Mouse (Mus musculus): ENCODE results near the gene Nkd1. TPM values are rescaled to one million over a fixed set of nuclear protein-coding genes. Genes with fewer than 3 reads are reported as not detected.
A peak's percentile ranks its signal among the peaks of the same experiment; 100 is the strongest.

Gene Nkd1
- total RNA-seq, 2 experiments from 2014 or later, result 16.7 to 17.9 TPM

GRCm38 (mm10) chr8:88603446-88603989 is 82.4 kb downstream of the Nkd1 start:
- intact Hi-C loops (cut with DNase I), result no loop called here
- DNase-seq (ENCODE audit: low spot score in 2 of 2), result no peak

GRCm38 (mm10) chr8:88604065-88605038 is 83.2 kb downstream of the Nkd1 start:
- peak in 1 of 2 experiments; percentile 51 for DNase-seq (ENCODE audit: low spot score in 2 of 2)
- intact Hi-C loops (cut with DNase I), result no loop called here

GRCm38 (mm10) chr8:88605361-88606040 is 84.3 kb downstream of the Nkd1 start:
- intact Hi-C loops (cut with DNase I), result no loop called here

GRCm38 (mm10) chr8:88609036-88609435 is 87.9 kb downstream of the Nkd1 start:
- intact Hi-C loops (cut with DNase I), result no loop called here
- no peak for DNase-seq (ENCODE audit: low spot score in 2 of 2)

More at GRCm38 (mm10) chr8:88605361-88606040, 84.3 kb downstream of the Nkd1 start:
- no peak for DNase-seq (ENCODE audit: low spot score in 2 of 2)

GRCm38 (mm10) chr8:88610271-88610670 is 89.1 kb downstream of the Nkd1 start:
- intact Hi-C loops (cut with DNase I), result no loop called here
- DNase-seq (ENCODE audit: low spot score in 2 of 2), result no peak

- DNase-seq (ENCODE audit: low spot score in 2 of 2), result no peak
- intact Hi-C loops (cut with DNase I), result no loop called here
These were observed 93.8 kb downstream of the Nkd1 start for GRCm38 (mm10) chr8:88614981-88615380.

GRCm38 (mm10) chr8:88618612-88619011 is 97.5 kb downstream of the Nkd1 start:
- intact Hi-C loops (cut with DNase I), result no loop called here
- DNase-seq (ENCODE audit: low spot score in 2 of 2), result no peak

- intact Hi-C loops (cut with DNase I), result no loop called here
- no peak for DNase-seq (ENCODE audit: low spot score in 2 of 2)
These were observed 98.4 kb downstream of the Nkd1 start for GRCm38 (mm10) chr8:88619513-88619912.

GRCm38 (mm10) chr8:88620931-88621330 is 99.8 kb downstream of the Nkd1 start:
- DNase-seq (ENCODE audit: low spot score in 2 of 2), result no peak
- intact Hi-C loops (cut with DNase I), result loop anchor here (2.0 to 5.0 kb wide), 5 partner anchors 99 to 354 kb away; partner anchors contain the start of gene Nkd1

GRCm38 (mm10) chr8:88621408-88621807 is 100.3 kb downstream of the Nkd1 start:
- intact Hi-C loops (cut with DNase I), result loop anchor here (2.0 to 5.0 kb wide), 5 partner anchors 99 to 355 kb away; partner anchors contain the start of gene Nkd1

GRCm38 (mm10) chr8:88623351-88623750 is 102.2 kb downstream of the Nkd1 start:
- DNase-seq (ENCODE audit: low spot score in 2 of 2), result no peak
- intact Hi-C loops (cut with DNase I), result loop anchor here (5.0 kb wide), 2 partner anchors 101 to 171 kb away; partner anchors contain the start of gene Nkd1

More at GRCm38 (mm10) chr8:88621408-88621807, 100.3 kb downstream of the Nkd1 start:
- peak; percentile 77 to 84 for DNase-seq (ENCODE audit: low spot score in 2 of 2)

- intact Hi-C loops (cut with DNase I), result loop anchor here (5.0 kb wide), 2 partner anchors 102 to 172 kb away; partner anchors contain the start of gene Nkd1
- no peak for DNase-seq (ENCODE audit: low spot score in 2 of 2)
These were observed 103.1 kb downstream of the Nkd1 start for GRCm38 (mm10) chr8:88624276-88624675.

GRCm38 (mm10) chr8:88626433-88626832 is 105.3 kb downstream of the Nkd1 start:
- no peak for DNase-seq (ENCODE audit: low spot score in 2 of 2)
- intact Hi-C loops (cut with DNase I), result loop anchor here (2.0 kb wide), 1 partner anchor 128 kb away; no protein-coding TSS in a partner anchor

GRCm38 (mm10) chr8:88626940-88627264 is 105.7 kb downstream of the Nkd1 start:
- intact Hi-C loops (cut with DNase I), result loop anchor here (1.0 to 2.0 kb wide), 3 partner anchors 70 to 128 kb away; partner anchors contain the start of gene Cyld
- DNase-seq (ENCODE audit: low spot score in 2 of 2), result no peak

- intact Hi-C loops (cut with DNase I), result loop anchor here (1.0 to 2.0 kb wide), 3 partner anchors 70 to 127 kb away; partner anchors contain the start of gene Cyld
- DNase-seq (ENCODE audit: low spot score in 2 of 2), result peak; percentile 85 to 86
These were observed 106.3 kb downstream of the Nkd1 start for GRCm38 (mm10) chr8:88627265-88627991.

- DNase-seq (ENCODE audit: low spot score in 2 of 2), result peak; percentile 42 to 67
- intact Hi-C loops (cut with DNase I), result no loop called here
These were observed 107.0 kb downstream of the Nkd1 start for GRCm38 (mm10) chr8:88628001-88628774.

- intact Hi-C loops (cut with DNase I), result no loop called here
- DNase-seq (ENCODE audit: low spot score in 2 of 2), result no peak
These were observed 109.1 kb downstream of the Nkd1 start for GRCm38 (mm10) chr8:88630225-88630624.

- peak; percentile 32 to 67 for DNase-seq (ENCODE audit: low spot score in 2 of 2)
- intact Hi-C loops (cut with DNase I), result no loop called here
These were observed 109.9 kb downstream of the Nkd1 start for GRCm38 (mm10) chr8:88631081-88631480.

Data from left cerebral cortex, postnatal 25 days (tissue).